Mouse (Mus musculus): ENCODE results near the gene Cpne8.

The Cpne8 gene

DNA sequence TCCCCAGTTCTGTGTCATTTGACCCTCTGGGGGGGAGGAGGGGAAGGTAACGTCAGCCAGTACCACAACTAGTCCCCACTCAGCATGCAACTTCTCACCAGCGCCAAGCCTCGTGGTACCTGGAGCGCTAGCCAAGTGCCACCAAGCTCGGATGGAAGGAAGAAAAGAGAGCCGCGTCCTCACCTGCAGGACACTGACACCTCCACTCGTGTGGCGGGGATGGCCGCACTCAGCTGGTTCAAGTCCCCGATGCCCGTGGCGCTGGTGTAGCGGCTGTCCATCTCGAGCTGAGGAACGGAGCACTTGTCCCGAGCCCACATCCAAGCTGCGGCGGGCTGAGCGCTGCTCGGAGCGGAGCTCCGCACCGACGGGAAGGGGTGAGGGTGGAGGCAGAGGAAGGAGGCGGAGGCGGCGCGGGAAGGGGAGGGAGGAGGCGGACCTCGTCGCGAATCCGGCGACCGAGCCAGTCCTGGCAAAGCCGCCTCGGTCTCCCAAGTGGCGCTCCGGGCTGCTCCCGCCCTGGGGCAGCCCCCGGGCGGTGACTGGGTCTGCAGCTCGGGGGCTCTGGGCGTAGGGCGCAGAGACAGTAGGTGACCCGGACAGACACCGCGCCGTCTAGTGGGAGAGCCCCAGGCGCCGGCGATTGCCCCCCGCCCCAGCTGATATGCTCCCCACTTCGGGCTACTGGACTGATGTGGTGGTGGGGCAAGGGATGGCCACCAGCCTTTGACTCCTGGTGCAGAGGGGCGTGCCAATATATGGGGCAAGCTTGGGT is at the start of gene Cpne8:
Gene Cpne8, minus strand, starts transcription at position 448 of the 775 bp plus-strand sequence.
- no peak for DNase-seq (ENCODE audit: low read depth, low spot score)

DNA sequence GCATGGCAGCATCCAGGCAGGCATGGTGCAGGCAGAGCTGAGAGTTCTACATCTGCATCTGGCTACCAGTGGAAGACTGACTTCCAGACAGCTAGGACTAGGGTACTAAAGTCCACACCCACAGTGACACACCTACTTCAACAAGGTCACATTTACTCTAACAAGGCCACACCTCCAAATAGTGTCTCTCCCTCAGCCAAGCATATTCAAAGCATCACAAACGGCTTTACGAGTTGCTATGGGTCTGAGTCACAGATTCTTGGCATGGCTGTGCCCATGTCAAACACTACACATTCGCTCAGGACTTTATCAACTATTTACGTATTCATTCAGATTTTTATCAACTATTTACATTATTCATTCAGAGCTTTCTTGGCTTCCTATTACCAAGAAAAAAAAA is 38.5 kb upstream of the Cpne8 start:
- DNase-seq (ENCODE audit: low read depth, low spot score): no peak

- DNase-seq (ENCODE audit: low read depth, low spot score): no peak
These were observed 30.1 kb upstream of the Cpne8 start for GRCm38 (mm10) chr15:90709296-90709695.

- DNase-seq (ENCODE audit: low read depth, low spot score): no peak
These were observed 25.1 kb upstream of the Cpne8 start for GRCm38 (mm10) chr15:90704314-90704713.

DNA sequence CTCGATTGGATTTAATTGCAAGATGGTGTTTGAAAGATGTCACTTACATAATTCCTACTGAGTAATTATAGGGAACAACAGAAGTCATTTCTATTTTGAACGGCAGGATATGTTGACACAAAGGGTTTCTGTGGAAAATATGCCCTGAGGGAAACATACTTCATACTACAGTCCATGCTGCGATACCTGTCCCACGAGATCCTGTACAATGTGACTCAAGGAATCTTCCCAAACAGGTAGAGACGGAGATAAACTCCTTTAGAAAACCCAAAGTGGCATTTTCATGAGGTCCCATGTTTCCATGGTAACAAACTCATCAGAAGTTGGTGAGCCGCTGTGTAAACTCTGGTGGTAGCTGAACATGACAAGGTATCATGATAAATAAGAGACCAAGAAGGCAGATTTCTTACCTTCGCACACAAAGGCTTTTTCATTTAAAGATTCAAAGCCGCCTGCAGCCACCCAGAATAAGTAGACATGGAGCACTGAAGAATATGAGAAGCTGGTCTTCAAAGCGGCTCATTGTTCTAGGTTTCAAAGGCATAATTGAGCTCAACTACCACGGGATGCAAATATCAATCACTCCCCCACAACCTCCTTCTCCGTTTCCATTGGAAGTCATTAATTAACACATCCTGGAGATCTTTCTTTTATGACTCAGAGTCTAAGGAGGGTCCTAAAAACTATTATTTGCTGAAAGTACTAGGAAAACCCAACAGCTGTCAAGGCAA is 24.4 kb upstream of the Cpne8 start:
- no peak for DNase-seq (ENCODE audit: low read depth, low spot score)

- DNase-seq (ENCODE audit: low read depth, low spot score): no peak
These were observed 7.5 kb upstream of the Cpne8 start for GRCm38 (mm10) chr15:90686770-90687169.

DNA sequence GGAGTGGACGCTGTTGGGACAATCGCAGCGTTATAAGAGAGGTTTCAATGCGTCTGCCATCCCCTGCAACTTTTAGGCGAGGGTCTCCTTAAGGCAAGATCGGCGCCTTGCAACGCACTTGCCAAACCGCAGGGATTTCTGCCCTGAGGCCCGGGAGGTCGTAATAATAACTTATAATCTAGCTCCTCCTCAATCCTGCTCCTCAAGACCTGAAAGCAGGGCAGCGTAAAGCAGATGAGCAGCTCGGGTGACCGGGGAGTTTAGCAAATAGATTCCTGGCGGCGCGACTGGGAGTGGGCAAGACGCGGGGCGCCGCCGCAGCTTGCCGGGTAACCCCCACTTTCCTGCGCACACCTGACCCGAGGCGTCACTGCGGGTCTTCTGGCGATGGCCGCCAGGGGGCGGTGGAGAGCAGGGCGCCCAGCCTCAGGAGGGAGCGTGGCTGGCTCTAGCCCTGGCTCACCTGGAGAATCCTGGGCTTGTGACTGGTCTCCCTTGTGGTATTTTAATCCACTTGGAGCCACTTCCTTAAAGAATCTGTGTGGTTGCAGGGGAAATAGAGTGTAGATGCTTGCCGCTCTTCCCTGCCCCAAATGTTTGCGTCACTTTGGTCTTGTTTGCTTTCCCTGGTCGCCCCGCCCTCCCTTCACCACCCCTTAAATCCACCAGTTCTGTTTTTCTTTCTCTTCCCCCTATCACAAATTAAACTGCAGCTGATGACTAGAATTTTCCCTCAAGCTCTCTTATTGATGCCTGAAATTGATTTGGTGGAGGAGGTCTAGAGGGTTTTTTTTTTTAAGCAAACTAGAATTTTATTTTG is 738 bp upstream of the Cpne8 start:
- no peak for DNase-seq (ENCODE audit: low read depth, low spot score)

- DNase-seq (ENCODE audit: low read depth, low spot score): no peak
These were observed 744 bp downstream of the Cpne8 start for GRCm38 (mm10) chr15:90678488-90678887.

DNA sequence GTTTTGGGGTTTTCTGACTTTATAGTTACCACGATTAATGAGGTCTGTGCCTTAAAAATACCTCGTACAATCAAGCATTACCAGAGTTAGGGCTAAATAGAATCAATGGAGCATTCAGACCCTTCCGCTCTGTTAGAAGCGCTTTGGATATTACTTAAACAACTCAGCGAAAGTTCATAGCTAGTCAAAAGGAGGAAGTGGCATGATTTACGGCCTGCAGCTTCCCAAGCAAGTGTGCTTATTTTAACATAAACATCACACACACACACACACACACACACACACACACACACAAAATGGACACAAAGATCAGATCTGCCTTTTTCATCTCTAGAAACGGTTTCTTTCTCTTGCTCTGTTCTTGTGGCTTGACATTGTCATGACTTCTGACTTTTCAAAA is 9.7 kb downstream of the Cpne8 start:
- DNase-seq (ENCODE audit: low read depth, low spot score): no peak

GRCm38 (mm10) chr15:90666893-90667292 is 12.3 kb downstream of the Cpne8 start:
- DNase-seq (ENCODE audit: low read depth, low spot score): no peak

DNA sequence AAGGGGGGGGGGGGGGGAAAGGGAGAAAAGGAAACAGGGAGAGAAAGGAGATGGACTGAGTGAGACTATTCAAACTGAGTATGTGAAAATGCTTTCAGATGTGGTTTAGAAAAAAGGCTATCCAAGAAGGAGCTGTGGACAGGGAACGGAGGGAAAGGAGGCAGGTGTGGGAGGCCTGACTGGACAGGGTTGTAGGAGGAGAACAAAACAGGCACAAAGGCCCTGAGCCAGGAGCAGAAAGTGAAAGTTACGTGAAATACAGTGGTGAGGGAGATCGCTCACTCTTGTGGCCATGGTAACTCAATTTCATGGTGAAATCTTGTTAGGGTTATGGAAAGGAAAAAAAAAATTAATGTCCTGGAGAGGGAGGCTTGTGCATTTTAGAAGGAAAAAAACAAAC is 14.6 kb downstream of the Cpne8 start:
- no peak for DNase-seq (ENCODE audit: low read depth, low spot score)

- no peak for DNase-seq (ENCODE audit: low read depth, low spot score)
These were observed 15.6 kb downstream of the Cpne8 start for GRCm38 (mm10) chr15:90663631-90664030.

GRCm38 (mm10) chr15:90660723-90661122 is 18.5 kb downstream of the Cpne8 start:
- DNase-seq (ENCODE audit: low read depth, low spot score): no peak

DNA sequence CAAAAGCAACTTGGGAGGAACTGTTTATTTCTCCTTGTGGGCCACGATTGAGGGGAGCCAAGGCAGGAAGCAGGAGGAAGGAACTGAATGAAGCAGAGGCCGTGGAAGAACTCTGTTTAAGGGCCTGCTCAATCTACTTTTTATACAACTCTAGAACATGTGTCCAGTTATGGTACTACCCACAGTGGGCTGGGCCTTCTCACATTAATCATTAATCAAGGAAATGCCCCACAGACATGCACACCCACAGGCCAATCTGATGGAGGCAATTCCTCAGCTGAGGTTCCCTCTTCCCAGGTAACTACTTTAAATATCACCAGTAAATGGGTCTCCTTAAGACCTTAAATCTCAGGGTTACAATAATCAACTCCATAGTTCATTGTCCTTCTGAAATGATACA is 21.2 kb downstream of the Cpne8 start:
- no peak for DNase-seq (ENCODE audit: low read depth, low spot score)

DNA sequence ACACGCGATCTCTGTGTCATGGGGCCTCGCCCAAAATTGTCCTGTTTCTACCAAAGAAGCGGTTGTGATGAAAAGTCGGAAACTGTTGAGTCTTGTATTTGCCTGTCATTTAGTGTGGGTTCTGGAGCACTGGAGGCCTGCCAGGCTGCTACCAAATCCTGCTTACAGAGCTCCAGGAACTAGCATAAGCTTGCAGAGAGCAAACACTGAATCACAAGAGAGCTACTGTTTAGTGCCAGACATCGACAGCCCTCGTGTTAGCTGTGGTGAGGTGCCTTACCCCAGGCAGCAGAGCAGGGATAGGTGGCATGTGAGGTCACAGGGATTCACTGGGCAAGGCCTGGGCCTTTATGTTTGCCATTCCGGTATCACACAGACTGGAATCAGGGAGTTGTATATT is 22.7 kb downstream of the Cpne8 start:
- no peak for DNase-seq (ENCODE audit: low read depth, low spot score)

DNA sequence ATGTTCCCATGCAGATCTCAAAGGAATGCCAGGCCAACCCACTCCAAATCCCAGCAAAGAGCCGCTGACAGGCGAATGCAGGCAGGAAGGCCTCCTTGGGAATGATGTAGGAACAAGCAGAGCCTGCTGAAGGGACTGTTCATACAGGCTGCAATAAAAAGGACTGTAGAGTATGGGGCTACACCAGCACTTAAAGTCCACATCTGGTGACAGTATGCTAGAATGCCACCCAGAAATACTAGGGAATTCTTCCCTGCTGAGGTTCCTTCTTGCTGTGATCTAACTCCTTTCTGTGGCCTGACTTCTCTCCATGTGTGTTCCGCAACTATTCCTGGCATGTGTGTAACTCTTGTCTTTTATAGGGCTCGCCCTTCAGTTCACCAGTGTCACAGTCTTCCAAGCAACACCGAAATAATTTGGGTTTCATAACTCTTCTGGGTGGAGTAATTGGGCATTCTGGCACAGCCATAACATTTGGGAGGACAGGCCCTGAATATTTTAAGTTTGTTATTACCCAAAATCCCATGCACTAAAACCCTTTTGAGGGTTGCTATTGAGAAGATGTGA is 32.1 kb downstream of the Cpne8 start:
- DNase-seq (ENCODE audit: low read depth, low spot score): no peak

DNA sequence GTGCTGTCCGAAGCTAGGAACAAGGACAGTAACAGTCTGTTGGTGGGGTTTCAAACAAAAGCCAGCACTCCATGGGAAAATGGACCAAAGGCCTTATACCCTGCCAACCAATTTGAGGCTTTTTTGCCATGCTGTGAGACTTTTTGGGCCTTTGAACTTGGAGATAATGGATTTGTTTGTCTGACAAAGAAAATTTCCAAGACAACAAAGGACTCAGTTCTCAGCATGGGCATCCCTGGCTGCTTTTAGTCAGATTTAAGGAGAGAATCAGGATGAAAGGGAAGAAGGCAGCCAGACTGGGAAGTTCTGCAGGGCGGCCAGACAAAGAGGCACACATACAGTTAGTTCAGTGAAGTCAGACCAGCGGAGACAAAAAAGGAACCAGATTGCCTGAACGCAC is 32.9 kb downstream of the Cpne8 start:
- DNase-seq (ENCODE audit: low read depth, low spot score): no peak

GRCm38 (mm10) chr15:90645828-90646227 is 33.4 kb downstream of the Cpne8 start:
- no peak for DNase-seq (ENCODE audit: low read depth, low spot score)

GRCm38 (mm10) chr15:90624201-90624600 is 55.0 kb downstream of the Cpne8 start:
- DNase-seq (ENCODE audit: low read depth, low spot score): no peak

DNA sequence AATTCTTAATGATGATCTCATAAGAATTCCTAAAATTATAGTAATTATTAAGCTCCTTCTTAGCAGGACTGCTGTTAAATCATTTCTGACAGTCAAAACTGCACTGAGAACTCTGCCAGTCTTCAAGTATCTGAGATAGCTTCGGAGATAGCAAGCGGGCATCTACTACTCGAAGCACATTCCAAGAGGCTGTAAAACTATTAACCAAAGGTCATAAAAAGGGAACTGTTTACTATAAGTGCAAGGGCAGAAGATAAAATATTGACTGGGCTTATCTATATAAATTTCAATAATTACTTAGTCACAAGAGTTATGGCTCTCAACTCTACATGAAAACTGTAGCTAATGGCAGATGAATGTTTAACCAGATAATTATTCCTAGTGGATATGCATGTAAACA is 57.2 kb downstream of the Cpne8 start:
- DNase-seq (ENCODE audit: low read depth, low spot score): no peak

DNA sequence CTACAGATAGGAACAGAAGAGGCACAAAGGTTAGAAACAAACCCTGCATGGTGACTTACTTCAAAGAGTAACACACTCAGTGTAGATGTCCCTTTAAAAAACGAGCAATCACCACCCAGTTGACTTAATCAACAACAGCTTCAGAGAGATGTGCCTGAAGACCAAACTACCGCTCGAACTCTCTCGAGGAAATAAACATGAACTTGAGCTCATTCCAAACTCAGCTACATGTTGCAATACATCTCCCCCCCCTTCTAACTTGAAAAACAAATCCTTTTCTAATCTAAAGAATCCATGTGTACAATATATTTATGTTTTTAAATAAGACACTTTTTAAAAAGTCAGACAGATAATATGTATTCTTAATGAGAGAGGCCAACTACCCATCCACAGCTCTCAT is 59.5 kb downstream of the Cpne8 start:
- DNase-seq (ENCODE audit: low read depth, low spot score): no peak
